Comparison of ENCODE assay signal across 18 mouse cellular contexts in the genomic region with DNA sequence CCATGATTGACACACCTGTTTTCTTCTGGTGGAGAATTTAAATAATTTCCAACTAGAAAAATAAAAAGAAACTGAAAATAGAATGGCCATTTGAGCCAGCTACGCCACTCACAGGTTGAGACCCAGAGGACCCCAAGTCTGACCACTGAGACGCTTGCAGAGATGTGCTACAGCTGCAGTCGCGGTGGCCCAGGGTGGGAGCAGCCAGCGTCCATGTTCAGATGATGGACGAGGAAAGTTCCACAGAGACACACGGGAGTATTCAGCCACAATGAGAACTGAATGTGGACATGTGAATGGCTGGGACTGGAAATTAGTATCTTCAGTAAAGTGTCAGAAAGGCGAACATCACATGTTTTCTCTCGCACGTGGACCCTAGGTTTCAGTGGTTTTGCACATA.
DNase-seq lines count a peak whose midpoint lies in the region; ATAC-seq lines count a peak whose summit lies in the region.
"Had no signal": no experiment of that assay in that cellular context is flagged by ENCODE, and none has a peak within 500 bp of the region (broad histone marks: within the 10 kb centered on the region; RNA-seq: fewer than 3 reads in every experiment).

No protein-coding gene starts in this region.

- H3K4me3 ChIP-seq in heart, embryonic 11.5 days (ENCODE audit: low read depth, low read length), result no peak overlapping the region

- H3K36me3 ChIP-seq in heart, embryonic 11.5 days (ENCODE audit: control insufficient read depth, insufficient read depth, low read length), result no peaks in the 10 kb centered on the region
- H3K36me3 ChIP-seq: G1E had no signal

- no peaks in the 10 kb centered on the region for H3K9me3 ChIP-seq in heart, embryonic 11.5 days (replicated peaks; ENCODE audit: control insufficient read depth, low read length)

- no peak overlapping the region for H3K27ac ChIP-seq in heart, embryonic 11.5 days (ENCODE audit: low read depth, low read length)

- H3K4me2 ChIP-seq in heart, embryonic 11.5 days, result no peak overlapping the region

- no peaks in the 10 kb centered on the region for H3K4me1 ChIP-seq in heart, embryonic 11.5 days (ENCODE audit: control insufficient read depth, insufficient read depth, low read length)

- H3K27me3 ChIP-seq in heart, embryonic 11.5 days (ENCODE audit: control insufficient read depth, insufficient read depth, low read length), result no peaks in the 10 kb centered on the region
- H3K27me3 ChIP-seq: CH12.LX, Patski had no signal

- DNase-seq in heart, adult 11 months, result peak; percentile 61
- DNase-seq: adrenal gland, adult 2 months; adrenal gland, adult 8-10 months; adrenal gland, postnatal 10 days; adrenal gland, postnatal 14 days; adrenal gland, postnatal 25 days; adrenal gland, postnatal 36 days; B cell, adult 2 months; cerebellum, adult 11 months; cerebellum, adult 11-12 months; cerebellum, adult 18-20 months; cerebellum, adult 2 months had no signal

- ATAC-seq in heart, embryonic 11.5 days (replicated peaks; ENCODE audit: insufficient number of reproducible peaks, low FRiP score, low TSS enrichment), result no peak
- ATAC-seq: activated CD4-positive, CD25-positive, alpha-beta regulatory T cell, adult 4 months; CD4-positive, CD25-positive, alpha-beta regulatory T cell, adult 4 months; Patski had no signal

- no peak overlapping the region for H3K9ac ChIP-seq in heart, embryonic 11.5 days (ENCODE audit: low read depth, low read length)

- WGBS in heart, embryonic 11.5 days (ENCODE audit: insufficient replicate concordance), result 84% methylated on average over 10 of the region's 10 CpGs
